Mouse (Mus musculus): ENCODE measurements around the gene Gbp2b. TPM values are rescaled to one million over a fixed set of nuclear protein-coding genes. Genes with fewer than 3 reads are reported as not detected.
A peak's percentile ranks its signal among the peaks of the same experiment; 100 is the strongest.
"Not testable (repeated sequence)": the region's sequence is repeated elsewhere in the genome, so short reads cannot be mapped to it uniquely, and the experiment has no call there.

Gbp2b gene
- polyA plus RNA-seq (2016; fragmentation: Nextera tagmentation; extraction: Ambion mirVana) = not detected in 2 replicates

- ATAC-seq (ENCODE audit: insufficient number of reproducible peaks, low FRiP score) = no peak
- no peaks in the 10 kb centered on the region for H3K27me3 ChIP-seq (replicated peaks)
- no peaks in the 10 kb centered on the region for H3K9me3 ChIP-seq (replicated peaks)
- no peak within 1 kb of the TSS for H3K4me3 ChIP-seq
- H3K4me1 ChIP-seq (replicated peaks) = no peaks in the 10 kb centered on the region
- no peak within 1 kb of the TSS for H3K27ac ChIP-seq (ENCODE audit: poor library complexity, severe bottlenecking)
- H3K9ac ChIP-seq = no peak within 1 kb of the TSS
- WGBS = 87% methylated on average over 1 of the region's 1 CpGs
- no peak within 1 kb of the TSS for H3K4me2 ChIP-seq
- no peaks in the 10 kb centered on the region for H3K36me3 ChIP-seq
These were observed at the start of gene Gbp2b for GRCm38 (mm10) chr3:142594547-142594946. Gene Gbp2b (plus strand): TSS chr3:142594847.

- Histone ChIP-seq H3K9ac (no peak overlapping the region), H3K4me3 (no peak overlapping the region), H3K4me1 (replicated peaks) (no peaks in the 10 kb centered on the region), H3K36me3 (no peaks in the 10 kb centered on the region), H3K9me3 (replicated peaks) (no peaks in the 10 kb centered on the region), H3K27me3 (replicated peaks) (no peaks in the 10 kb centered on the region), H3K4me2 (no peak overlapping the region), H3K27ac (ENCODE audit: poor library complexity, severe bottlenecking) (no peak overlapping the region)
- ATAC-seq (ENCODE audit: insufficient number of reproducible peaks, low FRiP score) = no peak
- WGBS = 74% methylated on average over 3 of the region's 3 CpGs
These were observed 48.0 kb upstream of the Gbp2b start for GRCm38 (mm10) chr3:142546690-142547089.

- Histone ChIP-seq H3K36me3 (no peaks in the 10 kb centered on the region), H3K4me2 (no peak overlapping the region), H3K27ac (ENCODE audit: poor library complexity, severe bottlenecking) (no peak overlapping the region), H3K9ac (no peak overlapping the region), H3K4me3 (no peak overlapping the region), H3K27me3 (replicated peaks) (no peaks in the 10 kb centered on the region), H3K9me3 (replicated peaks) (no peaks in the 10 kb centered on the region), H3K4me1 (replicated peaks) (no peaks in the 10 kb centered on the region)
- WGBS = 74% methylated on average over 3 of the region's 3 CpGs
- no peak for ATAC-seq (ENCODE audit: insufficient number of reproducible peaks, low FRiP score)
These were observed 44.5 kb upstream of the Gbp2b start for GRCm38 (mm10) chr3:142550052-142550676.

GRCm38 (mm10) chr3:142554601-142555000 lies 40.0 kb upstream of the Gbp2b start:
- no peaks in the 10 kb centered on the region for H3K27me3 ChIP-seq (replicated peaks)
- H3K36me3 ChIP-seq = no peaks in the 10 kb centered on the region
- no peaks in the 10 kb centered on the region for H3K9me3 ChIP-seq (replicated peaks)
- no peak overlapping the region for H3K9ac ChIP-seq
- no peak for ATAC-seq (ENCODE audit: insufficient number of reproducible peaks, low FRiP score)
- no peak overlapping the region for H3K4me2 ChIP-seq
- 0 out of 2 replicates have a peak, but pooled peaks cover under 1% of the 10 kb centered on the region for H3K4me1 ChIP-seq (replicated peaks)
- WGBS = 74% methylated on average over 1 of the region's 1 CpGs
- no peak overlapping the region for H3K27ac ChIP-seq (ENCODE audit: poor library complexity, severe bottlenecking)
- H3K4me3 ChIP-seq = no peak overlapping the region

- Histone ChIP-seq H3K4me3 (no peak overlapping the region), H3K27me3 (replicated peaks) (no peaks in the 10 kb centered on the region), H3K9ac (no peak overlapping the region), H3K4me1 (replicated peaks) (0 out of 2 replicates have a peak, but pooled peaks cover 5% of the 10 kb centered on the region), H3K9me3 (replicated peaks) (no peaks in the 10 kb centered on the region), H3K4me2 (no peak overlapping the region), H3K27ac (ENCODE audit: poor library complexity, severe bottlenecking) (no peak overlapping the region), H3K36me3 (no peaks in the 10 kb centered on the region)
- ATAC-seq (ENCODE audit: insufficient number of reproducible peaks, low FRiP score) = no peak
- WGBS = 85% methylated on average over 11 of the region's 11 CpGs
These were observed 39.0 kb upstream of the Gbp2b start for GRCm38 (mm10) chr3:142555623-142556022.

- Histone ChIP-seq H3K27me3 (replicated peaks) (no peaks in the 10 kb centered on the region), H3K27ac (ENCODE audit: poor library complexity, severe bottlenecking) (no peak within 1 kb of the TSS), H3K9me3 (replicated peaks) (no peaks in the 10 kb centered on the region), H3K4me2 (peak within 1 kb of the TSS; percentile 75), H3K4me3 (peak within 1 kb of the TSS; percentile 55), H3K9ac (peak within 1 kb of the TSS; percentile 57), H3K36me3 (no peaks in the 10 kb centered on the region), H3K4me1 (replicated peaks) (0 out of 2 replicates have a peak, but pooled peaks cover 5% of the 10 kb centered on the region)
- 28% methylated on average over 3 of the region's 3 CpGs for WGBS
- ATAC-seq (ENCODE audit: insufficient number of reproducible peaks, low FRiP score) = no peak
These were observed 34.9 kb upstream of the Gbp2b start, which contains the start of gene Gbp3 for GRCm38 (mm10) chr3:142559632-142560228. Gene Gbp3 (plus strand): TSS chr3:142560026.

GRCm38 (mm10) chr3:142560296-142560948 lies 34.2 kb upstream of the Gbp2b start:
- peak; percentile 66; the same call in 1 of the 2 replicates for ATAC-seq (ENCODE audit: insufficient number of reproducible peaks, low FRiP score)
- Histone ChIP-seq H3K9me3 (replicated peaks) (no peaks in the 10 kb centered on the region), H3K36me3 (no peaks in the 10 kb centered on the region), H3K27me3 (replicated peaks) (no peaks in the 10 kb centered on the region), H3K27ac (ENCODE audit: poor library complexity, severe bottlenecking) (no peak overlapping the region), H3K4me2 (peak overlapping the region; percentile 75), H3K4me3 (peak overlapping the region; percentile 55), H3K9ac (peak overlapping the region; percentile 57), H3K4me1 (replicated peaks) (0 out of 2 replicates have a peak, but pooled peaks cover 5% of the 10 kb centered on the region)
- 8% methylated on average over 12 of the region's 12 CpGs for WGBS

GRCm38 (mm10) chr3:142561045-142561646 lies 33.5 kb upstream of the Gbp2b start:
- H3K4me1 ChIP-seq (replicated peaks) = 0 out of 2 replicates have a peak, but pooled peaks cover 5% of the 10 kb centered on the region
- no peak overlapping the region for H3K27ac ChIP-seq (ENCODE audit: poor library complexity, severe bottlenecking)
- 86% methylated on average over 14 of the region's 14 CpGs for WGBS
- H3K9me3 ChIP-seq (replicated peaks) = no peaks in the 10 kb centered on the region
- H3K36me3 ChIP-seq = no peaks in the 10 kb centered on the region
- ATAC-seq (ENCODE audit: insufficient number of reproducible peaks, low FRiP score) = no peak
- no peak overlapping the region for H3K4me3 ChIP-seq
- H3K4me2 ChIP-seq = no peak overlapping the region; the same call in 1 of the 2 replicates
- no peak overlapping the region for H3K9ac ChIP-seq
- H3K27me3 ChIP-seq (replicated peaks) = no peaks in the 10 kb centered on the region

- H3K36me3 ChIP-seq = no peaks in the 10 kb centered on the region
- H3K4me1 ChIP-seq (replicated peaks) = 0 out of 2 replicates have a peak, but pooled peaks cover 5% of the 10 kb centered on the region
- H3K9me3 ChIP-seq (replicated peaks) = no peaks in the 10 kb centered on the region
- no peak overlapping the region for H3K9ac ChIP-seq
- no peak for ATAC-seq (ENCODE audit: insufficient number of reproducible peaks, low FRiP score)
- H3K27me3 ChIP-seq (replicated peaks) = no peaks in the 10 kb centered on the region
- no peak overlapping the region for H3K4me2 ChIP-seq
- 74% methylated on average over 7 of the region's 7 CpGs for WGBS
- H3K4me3 ChIP-seq = no peak overlapping the region
- H3K27ac ChIP-seq (ENCODE audit: poor library complexity, severe bottlenecking) = no peak overlapping the region
These were observed 33.0 kb upstream of the Gbp2b start for GRCm38 (mm10) chr3:142561666-142562065.

- not testable (repeated sequence) for ATAC-seq (ENCODE audit: insufficient number of reproducible peaks, low FRiP score); H3K4me3 ChIP-seq; H3K4me1 ChIP-seq (replicated peaks); H3K27me3 ChIP-seq (replicated peaks); H3K9me3 ChIP-seq (replicated peaks); H3K36me3 ChIP-seq; H3K27ac ChIP-seq (ENCODE audit: poor library complexity, severe bottlenecking); H3K4me2 ChIP-seq; H3K9ac ChIP-seq
- 58% methylated on average over 5 of the region's 5 CpGs for WGBS
These were observed 27.2 kb upstream of the Gbp2b start for GRCm38 (mm10) chr3:142567490-142567889.

- Histone ChIP-seq H3K4me3 (no peak overlapping the region), H3K4me1 (replicated peaks) (no peaks in the 10 kb centered on the region), H3K27ac (ENCODE audit: poor library complexity, severe bottlenecking) (no peak overlapping the region), H3K27me3 (replicated peaks) (no peaks in the 10 kb centered on the region), H3K36me3 (no peaks in the 10 kb centered on the region), H3K4me2 (no peak overlapping the region), H3K9ac (no peak overlapping the region), H3K9me3 (replicated peaks) (no peaks in the 10 kb centered on the region)
- 80% methylated on average over 4 of the region's 4 CpGs for WGBS
- ATAC-seq (ENCODE audit: insufficient number of reproducible peaks, low FRiP score) = no peak
These were observed 23.9 kb upstream of the Gbp2b start for GRCm38 (mm10) chr3:142570738-142571137.

Data from heart, embryonic 12.5 days (tissue).